Mouse (Mus musculus) common myeloid progenitor, adult 5-6 weeks (primary cell): Measurements from ENCODE around the gene Lhfp. TPM values are rescaled to one million over a fixed set of nuclear protein-coding genes. Genes with fewer than 3 reads are reported as not detected.
"Not testable (repeated sequence)": the region's sequence is repeated elsewhere in the genome, so short reads cannot be mapped to it uniquely, and the experiment has no call there.

ENCODE experiments used
- ATAC-seq: replicated peaks from 2 replicates; pipeline ENCODE4 v1.8.0; 2016; ENCODE audit warnings: low read depth, mild to moderate bottlenecking, moderate TSS enrichment, inconsistent platforms; ENCODE audit not compliant: poor library complexity, severe bottlenecking
- total RNA-seq: library from RNA; stranded (forward); fragments of 200-1000, 187-1606 nt; gene quantifications from 2 replicates; pipeline ENCODE4 v1.2.3, GENCODE M21; 2017

Lhfp gene
- total RNA-seq, 1 experiment from 2014 or later, result 1.9 TPM

GRCm38 (mm10) chr3:53084806-53085205 is 43.5 kb downstream of the Lhfp start:
- ATAC-seq, result no peak

GRCm38 (mm10) chr3:53086481-53087155 is 45.3 kb downstream of the Lhfp start:
- ATAC-seq, result no peak

GRCm38 (mm10) chr3:53087156-53087805 is 46.0 kb downstream of the Lhfp start:
- ATAC-seq, result no peak

- no peak for ATAC-seq
Measured at GRCm38 (mm10) chr3:53089921-53090320, 48.6 kb downstream of the Lhfp start.

GRCm38 (mm10) chr3:53100210-53100609 is 58.9 kb downstream of the Lhfp start:
- no peak for ATAC-seq

GRCm38 (mm10) chr3:53100803-53101202 is 59.5 kb downstream of the Lhfp start:
- ATAC-seq, result no peak

- ATAC-seq, result no peak
Measured at GRCm38 (mm10) chr3:53101711-53102110, 60.4 kb downstream of the Lhfp start.

GRCm38 (mm10) chr3:53102131-53102756 is 60.9 kb downstream of the Lhfp start:
- ATAC-seq, result no peak

- ATAC-seq, result no peak
Measured at GRCm38 (mm10) chr3:53102757-53103153, 61.4 kb downstream of the Lhfp start.

GRCm38 (mm10) chr3:53108594-53109373 is 67.5 kb downstream of the Lhfp start:
- ATAC-seq, result no peak

- no peak for ATAC-seq
Measured at GRCm38 (mm10) chr3:53109879-53110278, 68.6 kb downstream of the Lhfp start.

GRCm38 (mm10) chr3:53112048-53112447 is 70.7 kb downstream of the Lhfp start:
- ATAC-seq, result no peak

GRCm38 (mm10) chr3:53118755-53119154 is 77.4 kb downstream of the Lhfp start:
- ATAC-seq, result not testable (repeated sequence)

- ATAC-seq, result no peak
Measured at GRCm38 (mm10) chr3:53119978-53120377, 78.7 kb downstream of the Lhfp start.

GRCm38 (mm10) chr3:53125495-53125894 is 84.2 kb downstream of the Lhfp start:
- ATAC-seq, result no peak

GRCm38 (mm10) chr3:53138785-53139184 is 97.5 kb downstream of the Lhfp start:
- ATAC-seq, result 0 out of 2 replicates have a peak, but pooled peaks have one; percentile 32

GRCm38 (mm10) chr3:53139205-53139604 is 97.9 kb downstream of the Lhfp start:
- ATAC-seq, result no peak

GRCm38 (mm10) chr3:53139642-53140041 is 98.3 kb downstream of the Lhfp start:
- ATAC-seq, result no peak

- no peak for ATAC-seq
Measured at GRCm38 (mm10) chr3:53142528-53142927, 101.2 kb downstream of the Lhfp start.

GRCm38 (mm10) chr3:53145526-53145925 is 104.2 kb downstream of the Lhfp start:
- no peak for ATAC-seq

GRCm38 (mm10) chr3:53145946-53146345 is 104.6 kb downstream of the Lhfp start:
- ATAC-seq, result no peak
